Mouse (Mus musculus): ENCODE measurements around the gene Ces4a. TPM values are rescaled to one million over a fixed set of nuclear protein-coding genes. Genes with fewer than 3 reads are reported as not detected.

Gene Ces4a
- polyA plus RNA-seq, 1 experiment = not detected

DNA sequence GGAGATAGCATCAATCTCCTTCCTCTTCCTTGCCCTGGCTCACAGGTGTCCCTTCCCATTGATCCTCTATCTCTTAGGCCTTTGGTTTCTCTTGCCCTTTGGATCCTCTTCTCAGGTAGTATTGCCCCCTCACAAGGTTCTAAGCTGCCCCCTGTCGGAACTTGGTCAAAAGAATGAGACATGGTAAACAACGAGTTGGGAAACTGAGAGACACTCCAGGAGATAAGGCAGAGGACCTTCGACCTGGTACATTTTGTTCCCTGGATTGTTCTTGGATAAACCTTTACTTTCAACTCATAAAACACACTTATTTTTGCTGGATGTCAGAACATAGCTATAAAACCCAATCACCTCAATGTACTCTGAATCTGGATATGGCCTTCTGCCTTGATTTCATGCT is 27.4 kb upstream of the Ces4a start:
- Histone ChIP-seq H3K4me3 (ENCODE audit: insufficient read depth, poor library complexity, severe bottlenecking) (no peak overlapping the region), H3ac (ENCODE audit: control insufficient read depth, insufficient read length, low read depth) (no peak overlapping the region), H3K36me3 (ENCODE audit: control insufficient read depth, insufficient read depth) (no peaks in the 10 kb centered on the region), H3K27me3 (ENCODE audit: control insufficient read depth, insufficient read depth, insufficient read length) (no peaks in the 10 kb centered on the region), H3K79me2 (ENCODE audit: control insufficient read depth, insufficient read depth) (no peaks in the 10 kb centered on the region), H3K79me3 (ENCODE audit: low read depth) (no peaks in the 10 kb centered on the region)
- no peak for TF ChIP-seq MAX (IDR thresholded peaks at IDR 0.05)
- TF ChIP-seq CTCF (IDR thresholded peaks at IDR 0.05; ENCODE audit: control insufficient read depth, insufficient read depth, insufficient read length) = no peak
- TF ChIP-seq MYOD1 (IDR thresholded peaks at IDR 0.05; ENCODE audit: control insufficient read depth, insufficient read length, low read depth) = no peak
- TF ChIP-seq CEBPB (IDR thresholded peaks at IDR 0.05; ENCODE audit: low read depth) = no peak
- TF ChIP-seq MYOG (IDR thresholded peaks at IDR 0.05; ENCODE audit: control insufficient read depth, extremely low read depth, insufficient read length) = no peak
- no peak for TF ChIP-seq USF1 (IDR thresholded peaks at IDR 0.05; ENCODE audit: low read depth)
- TF ChIP-seq FOSL1 (IDR thresholded peaks at IDR 0.05; ENCODE audit: insufficient read depth, low read length, poor library complexity, severe bottlenecking) = no peak

GRCm38 (mm10) chr8:105129864-105130263 is 1.7 kb upstream of the Ces4a start:
- no peak overlapping the region for H3ac ChIP-seq (ENCODE audit: control insufficient read depth, insufficient read length, low read depth)
- peaks cover 7% of the 10 kb centered on the region for H3K27me3 ChIP-seq (ENCODE audit: control insufficient read depth, insufficient read depth, insufficient read length)
- H3K4me3 ChIP-seq (ENCODE audit: insufficient read depth, poor library complexity, severe bottlenecking) = no peak overlapping the region
- H3K79me3 ChIP-seq (ENCODE audit: low read depth) = no peaks in the 10 kb centered on the region
- no peaks in the 10 kb centered on the region for H3K79me2 ChIP-seq (ENCODE audit: control insufficient read depth, insufficient read depth)
- H3K36me3 ChIP-seq (ENCODE audit: control insufficient read depth, insufficient read depth) = no peaks in the 10 kb centered on the region
- TF ChIP-seq CTCF (IDR thresholded peaks at IDR 0.05; ENCODE audit: control insufficient read depth, insufficient read depth, insufficient read length) (no peak), USF1 (IDR thresholded peaks at IDR 0.05; ENCODE audit: low read depth) (no peak)

- no peaks in the 10 kb centered on the region for H3K27me3 ChIP-seq (ENCODE audit: control insufficient read depth, insufficient read depth, insufficient read length)
- no peak overlapping the region for H3K4me3 ChIP-seq (ENCODE audit: insufficient read depth, poor library complexity, severe bottlenecking)
These were observed 6.8 kb downstream of the Ces4a start for GRCm38 (mm10) chr8:105138423-105138822.

DNA sequence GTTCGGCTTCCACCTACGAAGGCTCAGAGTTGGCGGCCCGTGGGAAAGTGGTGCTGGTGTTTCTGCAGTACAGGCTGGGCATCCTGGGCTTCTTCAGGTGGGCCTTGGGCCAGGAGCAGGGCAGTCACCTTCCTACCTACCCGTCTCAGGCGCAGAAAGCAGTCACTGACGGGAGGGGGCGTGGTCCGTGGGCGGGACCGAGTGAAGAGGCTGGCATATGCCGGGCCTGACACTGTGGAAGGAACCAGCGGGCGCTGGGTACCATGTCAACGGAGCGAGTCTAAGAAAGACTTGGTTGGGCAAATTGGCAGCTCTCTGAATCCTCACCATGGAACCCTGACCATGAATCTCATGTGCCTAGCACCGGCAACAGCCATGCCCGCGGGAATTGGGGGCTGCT is 10.8 kb downstream of the Ces4a start:
- Histone ChIP-seq H3ac (ENCODE audit: control insufficient read depth, insufficient read length, low read depth) (no peak overlapping the region), H3K79me3 (ENCODE audit: low read depth) (no peaks in the 10 kb centered on the region), H3K4me3 (ENCODE audit: insufficient read depth, poor library complexity, severe bottlenecking) (no peak overlapping the region), H3K79me2 (ENCODE audit: control insufficient read depth, insufficient read depth) (no peaks in the 10 kb centered on the region), H3K36me3 (ENCODE audit: control insufficient read depth, insufficient read depth) (no peaks in the 10 kb centered on the region), H3K27me3 (ENCODE audit: control insufficient read depth, insufficient read depth, insufficient read length) (peaks cover 4% of the 10 kb centered on the region)
- no peak for TF ChIP-seq CTCF (IDR thresholded peaks at IDR 0.05; ENCODE audit: control insufficient read depth, insufficient read depth, insufficient read length)
- TF ChIP-seq FOSL1 (IDR thresholded peaks at IDR 0.05; ENCODE audit: insufficient read depth, low read length, poor library complexity, severe bottlenecking) = no peak
- no peak for TF ChIP-seq MYOD1 (IDR thresholded peaks at IDR 0.05; ENCODE audit: control insufficient read depth, insufficient read length, low read depth)
- TF ChIP-seq USF1 (IDR thresholded peaks at IDR 0.05; ENCODE audit: low read depth) = no peak
- TF ChIP-seq CEBPB (IDR thresholded peaks at IDR 0.05; ENCODE audit: low read depth) = no peak
- TF ChIP-seq MYOG (IDR thresholded peaks at IDR 0.05; ENCODE audit: control insufficient read depth, extremely low read depth, insufficient read length) = no peak
- TF ChIP-seq MAX (IDR thresholded peaks at IDR 0.05) = no peak

More at GRCm38 (mm10) chr8:105138423-105138822, 6.8 kb downstream of the Ces4a start:
- no peaks in the 10 kb centered on the region for H3K79me2 ChIP-seq (ENCODE audit: control insufficient read depth, insufficient read depth)
- no peak overlapping the region for H3ac ChIP-seq (ENCODE audit: control insufficient read depth, insufficient read length, low read depth)
- H3K36me3 ChIP-seq (ENCODE audit: control insufficient read depth, insufficient read depth) = no peaks in the 10 kb centered on the region
- H3K79me3 ChIP-seq (ENCODE audit: low read depth) = no peaks in the 10 kb centered on the region
- TF ChIP-seq MAX (IDR thresholded peaks at IDR 0.05) = no peak
- TF ChIP-seq CTCF (IDR thresholded peaks at IDR 0.05; ENCODE audit: control insufficient read depth, insufficient read depth, insufficient read length) = peak; percentile 77

GRCm38 (mm10) chr8:105151654-105152053 is 20.1 kb downstream of the Ces4a start:
- no peaks in the 10 kb centered on the region for H3K27me3 ChIP-seq (ENCODE audit: control insufficient read depth, insufficient read depth, insufficient read length)
- no peaks in the 10 kb centered on the region for H3K79me3 ChIP-seq (ENCODE audit: low read depth)
- no peaks in the 10 kb centered on the region for H3K79me2 ChIP-seq (ENCODE audit: control insufficient read depth, insufficient read depth)
- TF ChIP-seq MAX (IDR thresholded peaks at IDR 0.05) (no peak), FOSL1 (IDR thresholded peaks at IDR 0.05; ENCODE audit: insufficient read depth, low read length, poor library complexity, severe bottlenecking) (no peak), MYOG (IDR thresholded peaks at IDR 0.05; ENCODE audit: control insufficient read depth, extremely low read depth, insufficient read length) (no peak), USF1 (IDR thresholded peaks at IDR 0.05; ENCODE audit: low read depth) (no peak), MYOD1 (IDR thresholded peaks at IDR 0.05; ENCODE audit: control insufficient read depth, insufficient read length, low read depth) (no peak), CTCF (IDR thresholded peaks at IDR 0.05; ENCODE audit: control insufficient read depth, insufficient read depth, insufficient read length) (no peak), CEBPB (IDR thresholded peaks at IDR 0.05; ENCODE audit: low read depth) (no peak)
- no peak overlapping the region for H3ac ChIP-seq (ENCODE audit: control insufficient read depth, insufficient read length, low read depth)
- H3K4me3 ChIP-seq (ENCODE audit: insufficient read depth, poor library complexity, severe bottlenecking) = no peak overlapping the region
- H3K36me3 ChIP-seq (ENCODE audit: control insufficient read depth, insufficient read depth) = no peaks in the 10 kb centered on the region

GRCm38 (mm10) chr8:105152623-105153398 is 21.2 kb downstream of the Ces4a start:
- no peaks in the 10 kb centered on the region for H3K36me3 ChIP-seq (ENCODE audit: control insufficient read depth, insufficient read depth)
- no peak overlapping the region for H3ac ChIP-seq (ENCODE audit: control insufficient read depth, insufficient read length, low read depth)
- no peaks in the 10 kb centered on the region for H3K27me3 ChIP-seq (ENCODE audit: control insufficient read depth, insufficient read depth, insufficient read length)
- no peaks in the 10 kb centered on the region for H3K79me3 ChIP-seq (ENCODE audit: low read depth)
- no peak overlapping the region for H3K4me3 ChIP-seq (ENCODE audit: insufficient read depth, poor library complexity, severe bottlenecking)
- H3K79me2 ChIP-seq (ENCODE audit: control insufficient read depth, insufficient read depth) = no peaks in the 10 kb centered on the region
- TF ChIP-seq USF1 (IDR thresholded peaks at IDR 0.05; ENCODE audit: low read depth) (no peak), MYOD1 (IDR thresholded peaks at IDR 0.05; ENCODE audit: control insufficient read depth, insufficient read length, low read depth) (no peak), MYOG (IDR thresholded peaks at IDR 0.05; ENCODE audit: control insufficient read depth, extremely low read depth, insufficient read length) (no peak), CTCF (IDR thresholded peaks at IDR 0.05; ENCODE audit: control insufficient read depth, insufficient read depth, insufficient read length) (no peak), FOSL1 (IDR thresholded peaks at IDR 0.05; ENCODE audit: insufficient read depth, low read length, poor library complexity, severe bottlenecking) (no peak), CEBPB (IDR thresholded peaks at IDR 0.05; ENCODE audit: low read depth) (no peak), MAX (IDR thresholded peaks at IDR 0.05) (no peak)

Data from C2C12 (cell line).